Mouse (Mus musculus): ENCODE results near the gene Itsn1. TPM values are rescaled to one million over a fixed set of nuclear protein-coding genes. Genes with fewer than 3 reads are reported as not detected.

The Itsn1 gene
- total and polyA plus RNA-seq, 3 experiments = 37.0 to 49.2 (median 39.5) TPM

DNA sequence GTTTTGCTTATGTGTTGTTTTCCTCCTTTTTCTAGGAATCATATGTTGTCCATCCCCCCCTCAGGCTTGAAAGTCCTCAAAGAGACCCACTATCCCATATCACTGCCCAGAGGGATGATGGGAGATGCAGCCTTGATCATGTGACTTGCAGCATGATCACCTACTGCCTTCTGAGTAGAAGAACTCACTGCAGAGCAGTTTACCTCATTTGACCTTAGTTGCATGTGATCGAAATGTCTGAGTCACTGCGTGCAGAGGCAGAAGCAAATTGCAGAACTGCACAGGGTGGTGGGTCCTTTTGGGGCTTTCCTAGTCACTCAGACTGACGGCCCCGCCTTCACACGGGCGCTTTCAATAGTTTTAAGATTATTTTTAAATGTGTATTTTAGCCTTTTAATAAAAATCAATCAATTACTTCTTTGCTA lies 141.1 kb downstream of the Itsn1 start:
- no peak for DNase-seq

- no peak for DNase-seq
These were observed 142.1 kb downstream of the Itsn1 start for GRCm38 (mm10) chr16:91871188-91871587.

GRCm38 (mm10) chr16:91873695-91874094 lies 144.6 kb downstream of the Itsn1 start:
- no peak for DNase-seq

GRCm38 (mm10) chr16:91875567-91876344 lies 146.7 kb downstream of the Itsn1 start:
- no peak for DNase-seq

- DNase-seq = no peak
These were observed 147.4 kb downstream of the Itsn1 start for GRCm38 (mm10) chr16:91876457-91876856.

- DNase-seq = no peak
These were observed 150.0 kb downstream of the Itsn1 start for GRCm38 (mm10) chr16:91879101-91879500.

DNA sequence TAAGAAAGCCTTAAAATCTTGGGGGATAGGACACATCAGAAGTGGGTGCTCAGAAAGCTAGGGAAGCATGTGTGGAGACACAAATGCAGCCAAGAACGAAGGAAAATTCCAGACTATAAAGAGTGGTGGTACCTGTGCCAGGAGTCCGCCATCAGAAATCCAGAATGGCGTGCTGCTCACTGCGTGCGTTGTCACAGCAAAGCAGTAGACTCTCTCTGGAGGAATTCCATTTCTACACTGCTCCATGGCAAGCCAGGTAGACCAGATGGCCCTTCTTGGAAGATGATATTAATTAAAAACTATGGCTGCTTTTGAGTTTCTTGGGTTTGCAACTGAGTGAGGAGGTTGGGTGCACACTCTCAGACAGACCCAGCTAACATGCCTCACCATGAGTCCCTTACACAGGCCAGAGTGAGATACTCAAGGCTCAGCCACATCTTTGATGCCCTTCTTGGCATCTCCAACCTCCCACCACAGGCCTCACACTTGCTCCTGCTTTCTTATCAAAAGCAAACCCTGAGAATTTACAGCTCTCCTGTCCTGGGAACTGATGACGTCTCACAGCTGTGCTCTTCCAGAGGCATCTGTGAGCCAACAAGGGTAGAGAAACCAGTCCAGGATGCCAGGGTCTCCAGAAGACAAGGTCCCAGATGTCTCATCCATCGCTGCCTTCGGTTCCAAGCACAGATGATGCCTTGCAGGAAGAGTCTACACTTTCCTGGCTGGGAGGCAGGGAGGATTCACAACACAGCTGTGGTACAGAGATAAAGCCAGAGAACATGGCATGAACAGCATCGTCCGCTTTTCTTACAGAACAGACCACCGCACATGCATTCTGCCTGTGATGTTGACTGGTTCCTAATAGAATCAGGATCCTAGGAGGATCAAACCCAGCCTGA lies 152.0 kb downstream of the Itsn1 start:
- DNase-seq = no peak

- DNase-seq = no peak
These were observed 153.2 kb downstream of the Itsn1 start for GRCm38 (mm10) chr16:91882168-91882859.

GRCm38 (mm10) chr16:91883636-91884035 lies 154.6 kb downstream of the Itsn1 start:
- DNase-seq = no peak

DNA sequence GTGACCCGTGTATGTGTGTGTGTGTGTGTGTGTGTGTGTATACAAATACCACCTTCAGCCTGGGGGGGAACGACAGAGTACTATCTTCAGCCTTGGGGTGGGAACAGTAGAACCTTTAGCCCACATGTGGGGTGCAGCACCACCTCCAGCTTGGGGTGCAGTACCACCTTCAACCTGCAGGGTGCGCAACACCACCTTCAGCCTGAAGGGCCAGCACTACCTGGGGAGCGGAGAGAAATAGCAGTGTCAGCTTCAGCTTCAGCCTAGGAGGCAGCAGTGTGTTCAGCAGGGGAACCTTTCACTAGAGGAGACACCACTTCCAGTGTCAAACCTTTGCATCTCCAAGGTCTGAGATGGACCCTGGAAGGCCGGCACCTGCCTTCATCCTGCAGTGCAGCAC lies 155.1 kb downstream of the Itsn1 start:
- DNase-seq = no peak

DNA sequence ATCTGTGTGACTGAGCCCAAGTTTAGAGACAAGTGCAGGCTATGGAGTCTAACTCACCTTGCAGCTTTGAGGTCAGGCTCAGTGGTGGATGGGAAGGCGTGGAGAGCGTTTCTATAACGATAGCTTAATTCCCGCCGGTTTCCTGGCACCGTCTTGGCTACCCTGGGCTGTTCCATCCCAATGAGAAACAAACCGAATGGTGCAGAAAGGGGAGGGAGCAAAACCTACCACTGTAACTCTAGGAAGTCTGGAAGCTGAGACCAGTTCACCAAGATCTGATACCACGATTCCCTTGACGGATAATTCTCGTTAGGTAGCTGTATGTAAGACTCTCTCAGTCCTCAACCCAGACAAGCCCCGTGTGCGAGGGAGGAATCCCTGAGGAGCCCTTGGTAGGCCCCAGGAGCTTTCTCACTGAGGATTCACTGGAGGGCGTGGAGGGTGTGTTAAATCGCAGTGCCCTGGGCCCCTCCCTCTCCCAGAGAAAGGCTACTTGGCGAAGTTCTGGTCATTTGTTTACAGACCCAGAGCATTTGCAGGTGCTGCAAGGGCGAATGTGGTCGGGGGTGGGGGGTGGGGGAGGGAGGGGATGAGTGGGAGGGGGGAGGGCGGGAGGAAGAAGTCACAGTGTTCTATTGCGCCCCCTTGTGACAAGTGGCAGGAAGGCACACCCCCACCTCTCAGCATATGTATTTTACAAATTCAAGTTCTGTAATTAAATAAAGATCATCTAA lies 156.5 kb downstream of the Itsn1 start:
- DNase-seq = no peak

DNA sequence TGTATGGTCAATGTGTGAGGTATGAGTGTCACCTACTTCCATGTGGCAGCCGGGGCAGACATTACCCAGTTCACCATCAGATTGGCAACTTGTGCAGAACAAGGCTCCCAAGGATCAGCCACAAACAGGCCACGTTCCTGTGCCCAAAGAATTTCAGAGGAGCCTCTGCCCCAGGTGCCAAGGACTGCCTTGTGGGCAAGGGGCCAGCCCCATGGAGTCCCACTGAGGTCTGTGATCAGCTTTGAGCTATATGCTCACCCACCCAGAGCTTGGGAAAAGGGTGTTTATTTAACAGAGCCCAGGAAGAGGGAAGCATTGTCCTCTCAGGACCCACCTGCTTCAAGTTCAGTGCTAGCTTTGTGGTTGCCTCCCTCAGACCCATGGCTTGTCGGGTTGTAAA lies 159.3 kb downstream of the Itsn1 start:
- DNase-seq = no peak

DNA sequence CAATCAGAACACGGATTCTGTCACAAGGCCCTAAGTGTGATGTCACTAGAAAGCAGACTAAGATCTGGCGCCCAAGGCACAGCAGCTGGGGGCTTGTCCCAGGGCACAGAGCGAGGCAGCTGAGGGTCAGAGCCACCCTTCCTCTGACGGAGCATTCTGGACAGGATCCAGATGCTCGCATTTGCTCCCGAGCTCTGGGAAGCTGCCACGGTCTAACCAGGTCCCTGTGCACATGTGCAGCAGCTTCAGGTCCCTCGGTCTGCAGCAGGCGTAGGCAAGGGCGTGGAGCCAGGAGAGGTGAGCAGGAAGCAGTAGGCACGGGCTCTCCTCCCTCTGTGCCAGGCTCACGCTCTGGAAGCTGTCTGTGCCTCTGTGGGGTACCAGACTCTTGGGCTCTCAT lies 160.8 kb downstream of the Itsn1 start:
- no peak for DNase-seq

DNA sequence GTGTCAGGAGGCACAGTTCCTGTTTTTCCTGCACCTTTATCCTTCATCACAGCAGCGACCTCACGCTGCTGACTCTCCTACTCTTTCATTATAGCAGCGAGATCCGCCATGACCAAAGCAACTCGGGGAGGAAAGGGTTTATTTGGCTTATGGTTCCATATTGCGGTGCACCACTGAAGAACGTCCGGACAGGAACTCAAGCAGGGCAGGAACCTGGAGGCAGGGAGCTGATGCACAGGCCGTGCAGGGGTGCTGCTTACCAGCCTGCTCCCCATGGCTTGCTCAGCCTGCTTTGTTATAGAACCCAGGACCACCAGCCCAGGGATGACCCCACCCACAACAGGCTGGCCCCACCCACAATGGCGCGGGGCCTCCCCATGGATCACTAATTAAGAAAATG lies 162.1 kb downstream of the Itsn1 start:
- DNase-seq = no peak

- no peak for DNase-seq
These were observed 167.3 kb downstream of the Itsn1 start for GRCm38 (mm10) chr16:91896426-91896830.

GRCm38 (mm10) chr16:91898850-91899848 lies 170.1 kb downstream of the Itsn1 start:
- DNase-seq = no peak

GRCm38 (mm10) chr16:91900274-91900673 lies 171.2 kb downstream of the Itsn1 start:
- DNase-seq = no peak

DNA sequence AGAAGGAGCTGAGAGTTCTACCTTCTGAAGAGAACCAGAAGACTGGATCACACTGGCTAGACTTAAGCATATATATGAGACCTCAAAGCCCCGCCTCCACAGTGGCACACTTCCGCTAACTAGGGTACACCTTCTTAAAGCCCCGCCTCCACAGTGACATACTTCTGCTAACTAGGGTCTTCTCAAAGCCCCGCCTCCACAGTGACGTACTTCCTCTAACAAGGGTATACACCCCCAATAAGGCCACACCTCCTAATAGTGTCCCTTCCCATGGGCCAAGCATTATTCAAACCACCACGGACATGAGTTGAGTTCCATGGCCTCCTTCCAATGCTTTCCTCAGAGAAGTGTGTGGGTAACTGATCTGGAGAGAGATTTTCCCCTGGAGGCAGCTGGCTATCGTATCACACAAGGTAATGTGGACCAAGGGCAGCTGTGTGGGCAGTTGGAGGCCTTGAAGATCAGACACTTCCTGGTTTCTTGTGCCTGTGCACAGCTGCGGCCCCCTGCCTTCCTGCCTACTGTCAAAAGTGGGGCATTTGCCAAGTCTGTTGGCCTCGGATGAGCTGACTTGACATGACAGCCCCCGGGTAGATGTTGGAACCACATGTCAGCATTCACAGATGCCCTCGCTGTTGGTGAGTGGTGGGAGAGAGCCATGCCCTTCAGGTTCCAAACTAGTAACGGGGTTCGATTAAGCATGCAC lies 174.9 kb downstream of the Itsn1 start:
- DNase-seq = no peak

DNA sequence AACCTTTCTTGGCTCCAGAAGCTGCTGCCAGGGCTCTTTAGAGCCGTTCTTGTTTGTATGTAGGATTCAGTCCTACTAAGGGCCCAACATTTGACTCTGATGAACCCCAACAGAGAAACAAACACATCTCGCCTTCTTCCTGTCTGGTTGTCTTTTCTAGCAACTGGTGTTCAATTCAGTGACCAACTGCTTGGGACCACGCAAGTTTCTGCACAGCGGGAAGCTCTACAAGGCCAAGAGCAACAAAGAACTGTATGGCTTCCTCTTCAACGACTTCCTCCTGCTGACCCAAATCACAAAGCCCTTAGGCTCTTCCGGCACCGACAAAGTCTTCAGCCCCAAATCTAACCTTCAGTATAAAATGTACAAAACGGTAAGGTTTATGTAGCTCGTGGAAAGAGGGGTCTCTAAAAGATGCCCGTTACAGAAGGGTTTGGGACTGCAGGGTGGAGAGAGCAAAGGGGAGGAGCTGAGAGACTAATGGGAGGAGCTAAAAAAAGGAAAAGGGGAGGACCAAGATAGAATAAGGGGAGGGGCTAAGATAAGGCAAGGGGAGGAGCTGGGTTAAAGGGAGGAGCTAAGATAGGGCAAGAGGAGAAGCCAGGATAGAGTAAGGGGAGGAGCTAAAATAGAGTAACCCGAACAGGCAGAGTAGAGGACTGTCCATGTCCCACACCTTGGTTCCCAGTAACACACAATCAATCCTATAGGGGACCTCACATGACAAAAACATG lies 176.2 kb downstream of the Itsn1 start:
- DNase-seq = no peak
